10 mouse cellular contexts compared by ENCODE assay signal in the genomic region with DNA sequence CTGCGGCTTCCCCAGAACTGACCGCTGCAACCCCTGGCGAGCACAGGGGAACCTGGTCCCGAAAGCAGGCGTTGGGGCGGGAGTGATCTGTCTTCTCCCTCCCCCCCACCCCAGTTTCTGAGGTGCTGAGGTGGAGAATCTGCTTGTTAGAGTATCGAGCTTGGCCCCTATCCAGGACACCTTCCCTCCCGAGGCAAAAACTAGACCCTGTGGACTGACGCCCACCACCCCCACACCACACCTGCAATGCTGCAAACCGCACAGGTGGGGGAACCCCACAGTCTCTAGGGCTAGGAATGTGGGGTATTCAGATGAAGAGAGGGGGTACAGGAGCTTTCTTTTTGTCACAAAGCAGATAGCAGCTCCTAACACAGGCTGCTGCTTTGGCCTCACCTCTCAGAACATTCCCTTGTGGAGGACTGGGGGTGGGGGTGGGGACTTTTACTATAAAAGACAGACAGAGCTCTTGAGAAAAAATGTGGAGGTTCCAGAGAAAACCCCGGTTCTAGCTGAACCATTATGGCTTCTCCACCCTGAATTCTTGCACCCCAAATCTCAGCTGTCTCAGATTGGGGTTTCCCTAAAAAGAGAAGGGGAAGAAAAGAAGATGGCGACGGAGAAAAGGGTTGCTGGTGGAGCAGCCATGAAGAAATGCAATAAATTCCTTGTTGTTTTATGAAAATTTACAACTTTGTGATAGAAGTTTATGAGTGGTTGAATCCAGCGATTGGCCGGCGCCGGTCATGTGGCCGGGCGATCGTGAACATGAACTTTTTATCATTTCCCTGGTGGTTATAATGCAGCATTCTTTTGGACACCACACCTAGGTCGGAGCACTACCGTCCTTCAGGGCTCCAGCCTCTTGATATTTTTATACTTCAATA. TPM values are rescaled to one million over a fixed set of nuclear protein-coding genes. Genes with fewer than 3 reads are reported as not detected.
A peak's percentile ranks its signal among the peaks of the same experiment; 100 is the strongest.
DNase-seq lines count a peak whose midpoint lies in the region; ATAC-seq and TF ChIP-seq lines count a peak whose summit lies in the region.
"Had no signal": no experiment of that assay in that cellular context is flagged by ENCODE, and none has a peak within 500 bp of the region (broad histone marks: within the 10 kb centered on the region; RNA-seq: fewer than 3 reads in every experiment).

TSS of gene Hoxb6 (plus strand) at position 796 of the 884 bp plus-strand sequence.

- no peak within 1 kb of the TSS for H3K27ac ChIP-seq in lung, embryonic 16.5 days (ENCODE audit: low read length)
- no peak within 1 kb of the TSS for H3K27ac ChIP-seq in hindbrain, embryonic 10.5 days
- peak within 1 kb of the TSS; percentile 59 for H3K27ac ChIP-seq in stomach, postnatal 0 days (replicated peaks)
- H3K27ac ChIP-seq: midbrain, embryonic 12.5 days had no signal

- TF ChIP-seq EP300 in stomach, postnatal 0 days (optimal IDR thresholded peaks at IDR 0.05): no peak

- TF ChIP-seq CTCF in stomach, postnatal 0 days (IDR thresholded peaks at IDR 0.05; ENCODE audit: low read depth): no peak

- H3K36me3 ChIP-seq in lung, embryonic 16.5 days (ENCODE audit: control insufficient read depth, insufficient read depth, low read length): no peaks in the 10 kb centered on the region
- no peaks in the 10 kb centered on the region for H3K36me3 ChIP-seq in hindbrain, embryonic 10.5 days
- no peaks in the 10 kb centered on the region for H3K36me3 ChIP-seq in stomach, postnatal 0 days (ENCODE audit: control insufficient read depth, insufficient read depth, low read length)
- H3K36me3 ChIP-seq: midbrain, embryonic 12.5 days had no signal

- H3K9ac ChIP-seq in lung, embryonic 16.5 days (ENCODE audit: low read length): no peak within 1 kb of the TSS
- peak within 1 kb of the TSS; percentile 53 for H3K9ac ChIP-seq in stomach, postnatal 0 days (ENCODE audit: low read length)
- H3K9ac ChIP-seq: midbrain, embryonic 12.5 days had no signal

- DNase-seq in lung, adult 18-20 months: no peak
- peak; percentile 52 for DNase-seq in hindbrain, embryonic 10.5 days (ENCODE audit: low spot score)
- peak; percentile 91 for DNase-seq in kidney, postnatal 14 days
- no peak for DNase-seq in stomach, postnatal 0 days (ENCODE audit: low spot score)
- no peak for DNase-seq in urinary bladder, adult 18-20 months (ENCODE audit: low spot score in 2 of 2)

- ATAC-seq in lung, embryonic 16.5 days (ENCODE audit: low read depth): no peak
- ATAC-seq in stomach, postnatal 0 days (ENCODE audit: low FRiP score, low TSS enrichment): no peak
- no peak for ATAC-seq in granulocyte monocyte progenitor cell, adult 5-6 weeks (replicated peaks; ENCODE audit: poor library complexity, severe bottlenecking)
- no peak for ATAC-seq in erythroblast, adult 5-6 weeks (replicated peaks; ENCODE audit: low FRiP score, poor library complexity, severe bottlenecking)

- H3K9me3 ChIP-seq in lung, embryonic 16.5 days (ENCODE audit: control insufficient read depth, low read length): no peaks in the 10 kb centered on the region
- no peaks in the 10 kb centered on the region for H3K9me3 ChIP-seq in hindbrain, embryonic 10.5 days
- no peaks in the 10 kb centered on the region for H3K9me3 ChIP-seq in stomach, postnatal 0 days (ENCODE audit: control insufficient read depth, low read length)
- H3K9me3 ChIP-seq: midbrain, embryonic 12.5 days had no signal

- no peak within 1 kb of the TSS for H3K4me2 ChIP-seq in lung, embryonic 16.5 days (ENCODE audit: low read depth, low read length)
- H3K4me2 ChIP-seq in stomach, postnatal 0 days (replicated peaks; ENCODE audit: low read depth): peak within 1 kb of the TSS; percentile 54
- H3K4me2 ChIP-seq: midbrain, embryonic 12.5 days had no signal

- 10% methylated on average over 22 of the region's 22 CpGs for WGBS in lung, embryonic 16.5 days
- WGBS in hindbrain, embryonic 10.5 days: 2% methylated on average over 22 of the region's 22 CpGs
- WGBS in stomach, postnatal 0 days: 19% methylated on average over 22 of the region's 22 CpGs

- peaks cover 3% of the 10 kb centered on the region; the same call in 1 of the 2 replicates for H3K4me1 ChIP-seq in lung, embryonic 16.5 days (replicated peaks; ENCODE audit: control insufficient read depth, insufficient read depth, low read length)
- peaks cover 2% of the 10 kb centered on the region for H3K4me1 ChIP-seq in hindbrain, embryonic 10.5 days (replicated peaks)
- 0 out of 2 replicates have a peak, but pooled peaks cover 2% of the 10 kb centered on the region for H3K4me1 ChIP-seq in stomach, postnatal 0 days (replicated peaks; ENCODE audit: control insufficient read depth, insufficient read depth)

- peaks cover 84% of the 10 kb centered on the region for H3K27me3 ChIP-seq in lung, embryonic 16.5 days (ENCODE audit: control insufficient read depth, insufficient read depth, low read depth, low read length)
- H3K27me3 ChIP-seq in hindbrain, embryonic 10.5 days (ENCODE audit: insufficient read depth, poor library complexity, severe bottlenecking): peaks cover 100% of the 10 kb centered on the region
- peaks cover 19% of the 10 kb centered on the region for H3K27me3 ChIP-seq in stomach, postnatal 0 days (ENCODE audit: control insufficient read depth, insufficient read depth, low read length)

- H3K4me3 ChIP-seq in lung, embryonic 16.5 days (ENCODE audit: low read length): peak within 1 kb of the TSS; percentile 4; the same call in 1 of the 2 replicates
- H3K4me3 ChIP-seq in hindbrain, embryonic 10.5 days: no peak within 1 kb of the TSS
- peak within 1 kb of the TSS; percentile 41 for H3K4me3 ChIP-seq in stomach, postnatal 0 days (ENCODE audit: low read depth, low read length)
- H3K4me3 ChIP-seq: erythroblast, embryonic 14.5 days; midbrain, embryonic 12.5 days had no signal

RNA-seq across cellular contexts. Expression of gene Hoxb6, which starts in this region (rescaled TPM):
- polyA plus RNA-seq in lung, embryonic 16.5 days (2015; fragmentation: Nextera tagmentation; extraction: Ambion mirVana): 8.8 and 11.6 TPM in 2 replicates
- 0.31 TPM in 1 of 2 replicates, not detected in the other for polyA plus RNA-seq in hindbrain, embryonic 10.5 days (2016; fragmentation: Nextera tagmentation; extraction: Ambion mirVana)
- 6.9 and 7.9 TPM in 2 replicates for polyA plus RNA-seq in stomach, postnatal 0 days (2015; fragmentation: Nextera tagmentation; extraction: Ambion mirVana)
- total RNA-seq in granulocyte monocyte progenitor cell, adult 5-6 weeks (2014; fragmentation: Nextera tagmentation): not detected in 2 replicates
- total RNA-seq in granulocyte monocyte progenitor cell, adult 5-6 weeks (2017): not detected in 2 replicates
- total RNA-seq in erythroblast, adult 5-6 weeks (2015; ENCODE audit: low replicate concordance): not detected in 2 replicates
- not detected in 2 replicates for total RNA-seq in erythroblast, adult 5-6 weeks (2017; ENCODE audit: low replicate concordance)
- polyA plus RNA-seq: erythroblast, embryonic 14.5 days; midbrain, embryonic 12.5 days had no signal

Comparison
In these comparisons a context has a peak if more than half of its experiments do, and no peak if none do; other contexts are left out.
1. Peak in DNase-seq in hindbrain, embryonic 10.5 days; RNA of the gene not detected or under 1 TPM.